Mouse (Mus musculus): ENCODE data around the gene a.

GRCm38 (mm10) chr2:154836537-154836936 is 45.3 kb downstream of the a start:
- no peak for TF ChIP-seq CTCF (IDR thresholded peaks at IDR 0.05; ENCODE audit: low read depth)
- TF ChIP-seq EP300 (optimal IDR thresholded peaks at IDR 0.05), result no peak
